Mouse (Mus musculus) megakaryocyte, embryonic 14.5 days (primary cell): Measurements from ENCODE around the gene Zhx3.

Experiments
- FLI1 ChIP-seq: IDR thresholded peaks from 2 replicates; pipeline ENCODE4 v1.6.1; 2012; ENCODE audit warnings: low read length, inconsistent platforms, mixed read lengths
- GATA1 ChIP-seq: IDR thresholded peaks from 3 replicates; pipeline ENCODE4 v1.6.1; 2012; ENCODE audit warnings: mixed read lengths, low read length, inconsistent platforms, borderline replicate concordance

DNA sequence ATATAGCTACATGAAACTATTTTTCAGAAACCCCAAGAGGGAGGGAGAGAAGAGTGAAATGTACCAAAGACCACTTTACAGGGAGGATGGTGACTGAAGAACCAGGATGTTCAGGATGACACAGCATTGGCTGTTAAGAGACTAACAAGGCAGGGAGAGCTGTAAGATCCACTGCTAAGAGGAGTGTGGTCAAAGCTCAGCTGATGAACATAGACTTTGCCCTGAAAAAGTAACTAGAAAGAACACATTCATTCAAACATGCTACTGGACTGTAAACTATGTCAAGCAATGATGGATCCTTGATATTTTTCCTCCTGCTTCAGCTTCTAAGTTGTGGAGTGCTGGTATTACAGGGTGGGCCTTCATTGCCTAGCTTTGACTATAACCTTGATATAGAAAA, 62.4 kb downstream of the Zhx3 start:
- no peak for TF ChIP-seq GATA1
- TF ChIP-seq FLI1 = no peak
